Mouse (Mus musculus) telencephalon, adult 2 months (tissue): Measurements from ENCODE around the gene Cps1.

Experiments
- DNase-seq: peaks from one replicate; pipeline ENCODE4 v3.0.0-alpha.2; 2011; ENCODE audit warnings: low read depth, low spot score

The Cps1 gene

DNA sequence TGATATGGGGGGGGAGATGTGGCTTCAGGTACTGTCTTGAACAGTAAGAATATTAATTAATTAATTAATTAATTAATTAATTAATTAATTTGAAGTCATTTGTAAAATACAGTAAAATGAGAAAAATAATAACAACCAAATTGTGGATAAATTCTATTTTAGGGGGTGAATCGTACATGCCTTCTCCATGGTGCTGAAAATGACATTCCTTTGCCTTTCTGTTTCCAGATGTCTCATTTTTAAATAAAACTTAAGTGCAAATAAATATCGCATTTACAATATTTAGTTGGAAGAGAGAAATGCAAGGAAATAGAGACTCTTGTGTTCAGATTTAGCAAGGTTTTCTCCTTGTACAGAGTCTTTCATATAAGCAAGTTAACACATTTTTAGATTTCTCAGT, 112.0 kb downstream of the Cps1 start:
- no peak for DNase-seq

DNA sequence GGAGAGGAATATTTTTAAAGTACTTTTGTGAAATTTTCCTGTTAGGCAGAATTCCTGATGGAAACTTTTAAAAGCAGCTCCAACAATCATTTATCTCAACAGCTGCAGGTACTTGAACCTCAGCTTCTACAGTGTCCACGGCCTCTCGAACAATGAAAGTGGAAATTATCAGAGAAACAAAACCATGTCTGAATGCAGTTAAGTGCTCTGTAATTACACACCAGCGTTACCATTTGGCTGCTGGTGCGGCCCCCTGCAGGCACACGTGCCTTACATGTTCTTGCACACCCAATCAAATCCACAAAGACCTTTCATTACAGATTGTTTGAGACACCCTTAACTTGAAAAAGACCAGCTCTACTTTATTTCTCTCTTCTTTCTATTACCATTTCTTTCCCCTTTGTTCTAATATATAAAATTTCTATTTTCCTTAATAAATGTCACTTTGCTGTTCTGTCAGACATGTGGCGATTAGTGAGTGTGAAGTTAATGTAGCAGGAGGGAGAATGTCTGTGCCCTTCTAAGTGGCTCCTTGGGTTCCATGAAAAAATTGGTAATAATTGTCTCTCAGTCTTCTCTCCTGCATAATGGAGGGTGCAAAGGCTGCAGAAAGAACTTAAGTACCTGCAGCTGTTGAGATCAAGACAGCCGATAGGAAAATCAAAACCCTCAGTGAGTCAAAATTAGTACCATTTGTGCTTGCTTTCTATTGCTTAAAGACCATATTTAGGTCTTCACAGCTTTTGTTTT, 112.8 kb downstream of the Cps1 start:
- DNase-seq, result no peak

DNA sequence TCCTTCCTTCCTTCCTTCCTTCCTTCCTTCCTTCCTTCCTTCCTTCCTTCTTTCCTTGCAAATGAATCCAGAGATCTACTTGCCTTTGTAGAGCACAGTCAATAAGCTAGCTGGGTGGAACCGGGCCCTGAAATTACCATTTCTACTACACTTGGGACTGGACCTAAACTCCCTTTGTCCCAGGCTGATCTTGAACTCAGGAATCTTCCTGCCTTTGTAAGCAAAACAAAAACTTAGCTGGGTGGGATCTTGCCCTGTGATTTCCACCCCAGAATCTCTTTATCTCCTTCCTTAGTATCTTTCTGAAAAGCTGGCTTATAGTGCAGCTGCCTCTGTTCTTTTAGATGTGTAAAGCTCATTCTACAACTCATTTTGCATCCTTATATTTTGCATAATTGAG, 115.6 kb downstream of the Cps1 start:
- no peak for DNase-seq

DNA sequence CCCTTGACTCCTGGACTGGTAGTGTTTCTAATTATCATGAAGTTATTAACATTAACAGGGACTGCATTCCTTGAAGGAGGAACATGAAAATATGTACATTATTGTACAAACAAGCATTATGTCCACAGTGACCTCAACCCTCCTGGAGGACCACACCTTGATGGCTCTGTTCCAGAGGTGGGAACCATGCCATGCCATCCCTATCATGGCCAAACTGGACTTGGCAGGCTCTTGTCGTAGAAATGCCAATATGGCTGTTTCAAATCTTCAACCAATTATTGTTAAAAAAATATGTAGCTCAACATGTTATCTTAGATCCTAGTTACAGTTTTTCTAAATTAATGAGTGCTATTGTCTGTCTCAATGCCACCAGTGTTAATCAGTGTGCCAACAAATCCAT, 116.1 kb downstream of the Cps1 start:
- no peak for DNase-seq

DNA sequence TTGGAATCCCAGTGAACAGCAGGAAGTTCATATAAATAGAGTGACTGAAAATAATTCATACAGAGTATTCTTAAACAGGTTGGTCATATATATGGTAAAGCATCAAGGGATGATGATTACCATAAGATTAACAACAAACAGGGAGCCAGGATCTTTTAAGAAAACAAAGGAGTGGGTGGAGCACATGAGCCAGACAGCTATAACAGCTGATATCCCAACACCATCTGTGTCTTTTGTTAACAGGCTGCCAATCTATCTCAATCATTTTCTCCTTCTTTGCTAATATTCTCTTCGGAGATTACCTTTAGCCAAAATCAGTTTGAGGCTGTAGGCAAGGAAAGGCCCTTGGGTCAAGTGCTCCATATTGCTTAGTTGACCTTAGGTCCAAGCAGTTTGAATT, 142.4 kb downstream of the Cps1 start:
- DNase-seq, result no peak

DNA sequence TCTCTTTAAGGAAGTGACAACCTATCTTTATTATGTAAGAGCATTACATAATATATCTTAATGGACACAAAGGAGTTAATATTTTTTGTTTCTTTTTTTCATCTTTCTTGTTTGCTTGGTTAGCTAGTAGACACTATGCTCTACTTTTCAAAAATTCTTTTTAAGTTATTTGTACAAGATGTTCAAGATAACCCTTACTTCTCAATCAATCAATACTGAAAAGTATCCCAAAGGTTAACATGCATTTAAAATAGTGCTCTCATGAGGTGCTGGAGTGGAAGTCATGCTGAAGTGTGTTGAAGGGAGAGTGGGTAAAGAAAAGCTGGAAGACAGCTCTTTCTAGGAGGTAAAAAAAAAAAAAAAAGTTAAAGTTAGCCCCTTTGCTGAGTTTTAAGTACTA, 145.1 kb downstream of the Cps1 start:
- no peak for DNase-seq

DNA sequence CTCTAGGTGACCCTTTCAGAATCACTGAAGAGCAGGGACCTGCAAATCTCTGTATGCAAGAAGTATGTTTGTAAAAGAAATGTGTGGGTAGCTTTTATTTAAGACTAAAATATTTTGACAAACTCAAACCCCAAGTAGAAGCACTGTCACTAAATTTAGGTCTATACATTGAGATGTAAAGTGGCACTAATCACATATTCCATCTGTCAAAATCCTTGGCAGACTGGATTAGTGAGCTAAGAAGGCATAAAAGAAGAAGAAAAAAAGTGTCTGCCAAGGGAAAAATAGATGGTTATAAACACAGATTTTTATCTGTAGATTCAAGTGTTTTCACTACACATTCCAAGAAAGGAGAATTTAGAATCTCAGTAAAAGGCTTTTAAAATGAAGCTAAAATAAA, 145.6 kb downstream of the Cps1 start:
- DNase-seq, result no peak

DNA sequence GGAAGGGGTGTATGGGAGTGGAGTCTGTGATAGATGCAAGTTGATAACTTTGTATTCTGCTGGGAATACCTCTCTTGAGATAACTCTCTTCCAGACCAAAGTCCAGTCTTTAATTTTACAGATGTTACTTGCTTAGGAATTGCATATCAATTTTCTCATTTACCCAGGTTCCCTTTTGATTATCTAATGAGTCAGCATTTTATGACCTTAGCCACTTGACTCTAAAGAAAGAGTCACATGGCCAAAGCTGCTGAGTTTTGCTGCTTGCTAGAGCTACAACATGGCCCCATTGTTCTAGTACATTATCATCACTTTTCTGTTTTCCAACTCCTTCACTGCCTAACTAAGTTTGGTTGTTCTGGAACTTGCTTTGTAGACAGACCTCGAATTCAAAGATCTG, 153.4 kb downstream of the Cps1 start:
- DNase-seq, result no peak
